In the genomic region with DNA sequence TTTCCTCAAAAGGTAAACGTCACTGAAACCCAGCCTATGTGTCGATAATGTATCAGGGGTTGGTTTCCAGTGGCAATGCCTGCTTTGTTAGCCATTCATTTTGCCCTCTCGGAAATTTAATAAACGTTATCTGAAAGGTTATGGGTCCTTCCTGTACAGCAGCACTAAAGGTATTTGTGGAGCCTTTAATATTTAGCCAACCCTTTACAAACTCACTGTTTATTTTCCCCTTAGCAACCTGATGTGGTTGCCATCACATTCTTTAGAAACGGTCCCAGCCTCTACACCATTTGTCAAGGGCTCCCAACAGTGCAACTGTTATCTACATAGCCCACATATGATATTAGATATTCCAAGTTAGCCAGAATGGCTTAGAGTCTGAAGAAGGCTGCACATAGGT, we compare ENCODE assay signal across 33 mouse cellular contexts. TPM values are rescaled to one million over a fixed set of nuclear protein-coding genes. Genes with fewer than 3 reads are reported as not detected.
A peak's percentile ranks its signal among the peaks of the same experiment; 100 is the strongest.
DNase-seq lines count a peak whose midpoint lies in the region; ATAC-seq and TF ChIP-seq lines count a peak whose summit lies in the region.
"Had no signal": no experiment of that assay in that cellular context is flagged by ENCODE, and none has a peak within 500 bp of the region (broad histone marks: within the 10 kb centered on the region; RNA-seq: fewer than 3 reads in every experiment).

No protein-coding gene starts in this region.

- H3K4me2 ChIP-seq in intestine, embryonic 16.5 days (ENCODE audit: low read depth, low read length) = no peak overlapping the region
- no peak overlapping the region for H3K4me2 ChIP-seq in intestine, postnatal 0 days (replicated peaks; ENCODE audit: low read depth)
- no peak overlapping the region for H3K4me2 ChIP-seq in stomach, embryonic 14.5 days (replicated peaks; ENCODE audit: low read depth, low read length)
- H3K4me2 ChIP-seq in stomach, embryonic 16.5 days (ENCODE audit: low read depth, low read length) = no peak overlapping the region
- H3K4me2 ChIP-seq: embryonic facial prominence, embryonic 13.5 days; embryonic facial prominence, embryonic 15.5 days; forebrain, embryonic 12.5 days had no signal

- WGBS in intestine, embryonic 16.5 days = 67% methylated on average over 5 of the region's 5 CpGs
- 55% methylated on average over 5 of the region's 5 CpGs for WGBS in intestine, postnatal 0 days
- WGBS in stomach, embryonic 14.5 days = 57% methylated on average over 5 of the region's 5 CpGs
- WGBS in stomach, embryonic 16.5 days = 55% methylated on average over 5 of the region's 5 CpGs
- WGBS in heart, embryonic 10.5 days = 72% methylated on average over 5 of the region's 5 CpGs

- H3K27ac ChIP-seq in intestine, embryonic 16.5 days (ENCODE audit: low read length) = no peak overlapping the region
- no peak overlapping the region for H3K27ac ChIP-seq in intestine, postnatal 0 days (ENCODE audit: low read depth, low read length)
- H3K27ac ChIP-seq in stomach, embryonic 14.5 days (ENCODE audit: low read length) = no peak overlapping the region
- no peak overlapping the region for H3K27ac ChIP-seq in stomach, embryonic 16.5 days (ENCODE audit: low read length)
- H3K27ac ChIP-seq in heart, embryonic 10.5 days = no peak overlapping the region
- H3K27ac ChIP-seq: embryonic facial prominence, embryonic 13.5 days; embryonic facial prominence, embryonic 15.5 days; forebrain, embryonic 10.5 days; forebrain, embryonic 12.5 days had no signal

- peaks cover 6% of the 10 kb centered on the region for H3K4me1 ChIP-seq in intestine, embryonic 16.5 days (ENCODE audit: control insufficient read depth, insufficient read depth, low read length)
- H3K4me1 ChIP-seq in intestine, postnatal 0 days (replicated peaks; ENCODE audit: control insufficient read depth, insufficient read depth, low read length) = no peaks in the 10 kb centered on the region
- peaks cover 5% of the 10 kb centered on the region; the same call in 1 of the 2 replicates for H3K4me1 ChIP-seq in stomach, embryonic 14.5 days (ENCODE audit: control insufficient read depth, insufficient read depth, low read length)
- no peaks in the 10 kb centered on the region for H3K4me1 ChIP-seq in stomach, embryonic 16.5 days (ENCODE audit: control insufficient read depth, insufficient read depth, low read length)
- peaks cover 5% of the 10 kb centered on the region for H3K4me1 ChIP-seq in heart, embryonic 10.5 days

- ATAC-seq in intestine, embryonic 16.5 days = 0 out of 2 replicates have a peak, but pooled peaks have one; percentile 29
- ATAC-seq in intestine, postnatal 0 days = no peak
- peak; percentile 89 for ATAC-seq in stomach, embryonic 14.5 days (ENCODE audit: insufficient number of reproducible peaks, insufficient read depth, low FRiP score, low read depth)
- ATAC-seq in stomach, embryonic 16.5 days (ENCODE audit: insufficient read depth, low FRiP score) = peak; percentile 89
- ATAC-seq: activated CD4-positive, CD25-positive, alpha-beta regulatory T cell, adult 4 months; CD4-positive, CD25-positive, alpha-beta regulatory T cell, adult 4 months; forebrain, embryonic 14.5 days; forebrain, embryonic 16.5 days; Patski had no signal

- no peak for TF ChIP-seq CTCF in intestine, postnatal 0 days (IDR thresholded peaks at IDR 0.05; ENCODE audit: low read depth)

- no peak overlapping the region for H3K4me3 ChIP-seq in intestine, embryonic 16.5 days (ENCODE audit: low read length)
- no peak overlapping the region for H3K4me3 ChIP-seq in intestine, postnatal 0 days (ENCODE audit: low read depth, low read length)
- no peak overlapping the region for H3K4me3 ChIP-seq in stomach, embryonic 14.5 days (ENCODE audit: low read depth, low read length)
- no peak overlapping the region for H3K4me3 ChIP-seq in stomach, embryonic 16.5 days (replicated peaks; ENCODE audit: low read length)
- H3K4me3 ChIP-seq in heart, embryonic 10.5 days = no peak overlapping the region
- H3K4me3 ChIP-seq: embryonic facial prominence, embryonic 13.5 days; embryonic facial prominence, embryonic 15.5 days; erythroblast, embryonic 14.5 days; forebrain, embryonic 10.5 days; forebrain, embryonic 12.5 days had no signal

- H3K9me3 ChIP-seq in intestine, embryonic 16.5 days (ENCODE audit: control insufficient read depth, low read length) = no peaks in the 10 kb centered on the region
- no peaks in the 10 kb centered on the region for H3K9me3 ChIP-seq in intestine, postnatal 0 days (ENCODE audit: control insufficient read depth)
- no peaks in the 10 kb centered on the region for H3K9me3 ChIP-seq in stomach, embryonic 14.5 days (ENCODE audit: control insufficient read depth, low read depth, low read length)
- no peaks in the 10 kb centered on the region for H3K9me3 ChIP-seq in stomach, embryonic 16.5 days (replicated peaks; ENCODE audit: control insufficient read depth, low read length)
- no peaks in the 10 kb centered on the region for H3K9me3 ChIP-seq in heart, embryonic 10.5 days
- H3K9me3 ChIP-seq: embryonic facial prominence, embryonic 13.5 days; embryonic facial prominence, embryonic 15.5 days; forebrain, embryonic 10.5 days; forebrain, embryonic 12.5 days; G1E had no signal

- DNase-seq in heart, embryonic 10.5 days (ENCODE audit: low spot score) = no peak
- no peak for DNase-seq in left cerebral cortex, postnatal 10 days (ENCODE audit: extremely low spot score in 1 of 2, low spot score in 2 of 2)
- DNase-seq: adrenal gland, adult 8-10 months; adrenal gland, postnatal 14 days; B cell, adult 2 months; cerebellum, adult 11 months; cerebellum, adult 18-20 months; cerebellum, adult 8-10 months; cerebellum, adult 9-11 months; cerebellum, postnatal 14 days; cerebellum, postnatal 36 days; embryo, embryonic 11 days had no signal

- no peak overlapping the region for H3K9ac ChIP-seq in intestine, embryonic 16.5 days (ENCODE audit: low read depth, low read length)
- no peak overlapping the region for H3K9ac ChIP-seq in intestine, postnatal 0 days (ENCODE audit: low read depth, low read length)
- H3K9ac ChIP-seq in stomach, embryonic 14.5 days (replicated peaks; ENCODE audit: low read depth, low read length) = no peak overlapping the region
- H3K9ac ChIP-seq in stomach, embryonic 16.5 days (ENCODE audit: low read length) = no peak overlapping the region
- H3K9ac ChIP-seq: embryonic facial prominence, embryonic 13.5 days; embryonic facial prominence, embryonic 15.5 days; forebrain, embryonic 12.5 days had no signal

- no peaks in the 10 kb centered on the region for H3K36me3 ChIP-seq in intestine, embryonic 16.5 days (ENCODE audit: control insufficient read depth, insufficient read depth, low read length)
- H3K36me3 ChIP-seq in intestine, postnatal 0 days (ENCODE audit: control insufficient read depth, insufficient read depth) = no peaks in the 10 kb centered on the region
- H3K36me3 ChIP-seq in stomach, embryonic 14.5 days (ENCODE audit: control insufficient read depth, insufficient read depth, low read length) = no peaks in the 10 kb centered on the region
- no peaks in the 10 kb centered on the region for H3K36me3 ChIP-seq in stomach, embryonic 16.5 days (ENCODE audit: control insufficient read depth, insufficient read depth, low read length)
- no peaks in the 10 kb centered on the region for H3K36me3 ChIP-seq in heart, embryonic 10.5 days
- H3K36me3 ChIP-seq: embryonic facial prominence, embryonic 13.5 days; embryonic facial prominence, embryonic 15.5 days; forebrain, embryonic 10.5 days; forebrain, embryonic 12.5 days; G1E had no signal

- H3K27me3 ChIP-seq in intestine, embryonic 16.5 days (replicated peaks; ENCODE audit: control insufficient read depth, insufficient read depth, low read length) = no peaks in the 10 kb centered on the region
- H3K27me3 ChIP-seq in intestine, postnatal 0 days (replicated peaks; ENCODE audit: control insufficient read depth, insufficient read depth, low read length) = no peaks in the 10 kb centered on the region
- H3K27me3 ChIP-seq in stomach, embryonic 14.5 days (ENCODE audit: control insufficient read depth, insufficient read depth, low read length) = no peaks in the 10 kb centered on the region
- no peaks in the 10 kb centered on the region for H3K27me3 ChIP-seq in stomach, embryonic 16.5 days (ENCODE audit: control insufficient read depth, insufficient read depth, low read length)
- H3K27me3 ChIP-seq in heart, embryonic 10.5 days (ENCODE audit: insufficient read depth, poor library complexity, severe bottlenecking) = no peaks in the 10 kb centered on the region
- H3K27me3 ChIP-seq: CH12.LX; embryonic facial prominence, embryonic 13.5 days; embryonic facial prominence, embryonic 15.5 days; forebrain, embryonic 12.5 days; Patski had no signal

- intact Hi-C loops in left cerebral cortex, postnatal 10 days (cut with DNase I) = no loop called here

RNA-seq across cellular contexts. Expression of a gene that starts 13.1 kb away (rescaled TPM):
- 408 and 430 TPM in 2 replicates for polyA plus RNA-seq in intestine, embryonic 16.5 days (2015; fragmentation: Nextera tagmentation; extraction: Ambion mirVana)
- polyA plus RNA-seq in intestine, postnatal 0 days (2015; fragmentation: Nextera tagmentation; extraction: Ambion mirVana) = 438 and 502 TPM in 2 replicates
- 223 TPM in 2 replicates for polyA plus RNA-seq in stomach, embryonic 14.5 days (2014; fragmentation: Nextera tagmentation; extraction: Ambion mirVana)
- 255 and 340 TPM in 2 replicates for polyA plus RNA-seq in stomach, embryonic 16.5 days (2015; fragmentation: Nextera tagmentation; extraction: Ambion mirVana)
- polyA plus RNA-seq in heart, embryonic 10.5 days (2016; fragmentation: Nextera tagmentation; extraction: Ambion mirVana) = not detected in 2 replicates
- not detected for total RNA-seq in left cerebral cortex, postnatal 10 days (2021)
- total RNA-seq: adrenal gland, adult 18-20 months; adrenal gland, adult 8-10 months; adrenal gland, postnatal 14 days; adrenal gland, postnatal 4 days; CH12.LX; common myeloid progenitor, adult 5-6 weeks had no signal
- polyA plus RNA-seq: activated CD4-positive, CD25-positive, alpha-beta regulatory T cell, adult 4 months; brain, embryonic 14.5 days; CD4-positive, CD25-positive, alpha-beta regulatory T cell, adult 4 months; embryonic facial prominence, embryonic 11.5 days; erythroblast, embryonic 14.5 days; forebrain, embryonic 10.5 days; forebrain, embryonic 14.5 days; forebrain, embryonic 16.5 days; G1E had no signal

RNA-seq across cellular contexts. Expression of a gene that starts 54.2 kb away (rescaled TPM):
- polyA plus RNA-seq in intestine, embryonic 16.5 days (2015; fragmentation: Nextera tagmentation; extraction: Ambion mirVana) = 0.28 and 0.33 TPM in 2 replicates
- polyA plus RNA-seq in intestine, postnatal 0 days (2015; fragmentation: Nextera tagmentation; extraction: Ambion mirVana) = 0.25 and 0.43 TPM in 2 replicates
- polyA plus RNA-seq in stomach, embryonic 14.5 days (2014; fragmentation: Nextera tagmentation; extraction: Ambion mirVana) = 0.76 and 0.84 TPM in 2 replicates
- polyA plus RNA-seq in stomach, embryonic 16.5 days (2015; fragmentation: Nextera tagmentation; extraction: Ambion mirVana) = 0.50 and 1.4 TPM in 2 replicates
- polyA plus RNA-seq in heart, embryonic 10.5 days (2016; fragmentation: Nextera tagmentation; extraction: Ambion mirVana) = not detected in 2 replicates
- not detected for total RNA-seq in left cerebral cortex, postnatal 10 days (2021)
- total RNA-seq: adrenal gland, adult 18-20 months; adrenal gland, adult 8-10 months; adrenal gland, postnatal 14 days; adrenal gland, postnatal 4 days; CH12.LX; common myeloid progenitor, adult 5-6 weeks had no signal
- polyA plus RNA-seq: activated CD4-positive, CD25-positive, alpha-beta regulatory T cell, adult 4 months; brain, embryonic 14.5 days; CD4-positive, CD25-positive, alpha-beta regulatory T cell, adult 4 months; erythroblast, embryonic 14.5 days; forebrain, embryonic 10.5 days; forebrain, embryonic 14.5 days; forebrain, embryonic 16.5 days; G1E; Patski had no signal

Comparison
In these comparisons a context has a peak if more than half of its experiments do, and no peak if none do; other contexts are left out.
1. RNA of a gene that starts 13.1 kb away (polyA plus RNA-seq): 438 to 502 TPM in intestine, postnatal 0 days, 408 to 430 TPM in intestine, embryonic 16.5 days, 255 to 340 TPM in stomach, embryonic 16.5 days and 223 TPM in stomach, embryonic 14.5 days; not detected in heart, embryonic 10.5 days; every median in the first group is over 100 times any median in the second.